Mouse (Mus musculus) erythroblast, adult 5-6 weeks (primary cell): ENCODE results near the gene Vgll1. TPM values are rescaled to one million over a fixed set of nuclear protein-coding genes. Genes with fewer than 3 reads are reported as not detected.
A peak's percentile ranks its signal among the peaks of the same experiment; 100 is the strongest.

Source experiments
- ATAC-seq: replicated peaks from 2 replicates; pipeline ENCODE4 v1.8.0; 2016; ENCODE audit warnings: moderate number of reproducible peaks, mild to moderate bottlenecking, moderate TSS enrichment, inconsistent platforms; ENCODE audit not compliant: poor library complexity, low FRiP score, severe bottlenecking
- total RNA-seq, 2 experiments: library from RNA; stranded (forward) in 1 of 2; stranded (reverse) in 1 of 2; fragments of 150-400 nt in 1 of 2; fragments of 200-764, 138-1000 nt in 1 of 2; gene quantifications; 2 replicates each; pipeline versions ENCODE4 v1.2.3 to v1.2.4; 2015 to 2017; ENCODE audit warnings: low replicate concordance in 2 of 2

Vgll1 gene
- total RNA-seq (2015; ENCODE audit: low replicate concordance) (not detected in 2 replicates), total RNA-seq (2017; ENCODE audit: low replicate concordance) (not detected in 2 replicates)

DNA sequence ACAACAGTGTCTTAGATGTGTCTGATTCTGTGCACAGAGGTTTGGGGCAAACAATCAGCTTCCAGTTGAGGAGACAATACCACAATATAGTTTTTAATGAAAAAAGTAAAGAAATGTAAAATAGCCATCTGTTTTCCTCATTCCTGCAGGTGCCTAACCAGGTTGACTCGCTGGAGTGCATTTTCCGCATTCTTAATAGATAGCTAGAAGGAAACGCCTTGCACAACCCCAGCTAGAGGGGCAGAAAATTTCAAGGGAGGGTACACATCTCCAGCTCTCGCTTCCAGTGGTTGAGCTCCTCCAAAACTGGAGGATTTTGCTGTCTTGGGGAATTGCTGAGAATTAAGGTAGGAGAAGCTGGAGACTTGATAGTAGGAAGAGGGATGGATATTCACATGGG, at the start of gene Vgll1:
Vgll1 (plus strand) TSS at position 301 of the 400 bp plus-strand sequence.
- ATAC-seq = no peak

GRCm38 (mm10) chrX:57042774-57043173, 45.1 kb upstream of the Vgll1 start, which contains the start of gene Brs3:
Brs3 (plus strand) TSS chrX:57043074.
- no peak for ATAC-seq

DNA sequence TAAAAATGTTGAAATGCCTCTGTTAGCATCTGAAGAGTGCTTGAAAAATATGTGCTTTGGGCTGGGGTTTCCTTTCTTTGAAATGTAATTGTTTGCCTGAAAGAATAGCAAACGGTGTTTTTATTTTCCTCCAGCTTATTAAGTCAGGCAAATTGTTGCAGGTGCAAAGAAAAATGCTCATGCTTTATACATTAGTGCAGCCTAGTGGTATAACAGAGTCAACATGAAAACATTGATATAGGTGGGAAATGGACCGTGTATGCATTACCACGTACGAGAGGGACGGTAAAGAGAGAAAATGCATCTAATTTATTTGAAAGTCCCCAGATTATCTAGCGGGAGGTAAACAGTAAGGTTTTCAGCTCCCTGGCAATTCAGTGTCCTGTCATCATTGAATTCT, 44.0 kb upstream of the Vgll1 start:
- ATAC-seq = no peak

DNA sequence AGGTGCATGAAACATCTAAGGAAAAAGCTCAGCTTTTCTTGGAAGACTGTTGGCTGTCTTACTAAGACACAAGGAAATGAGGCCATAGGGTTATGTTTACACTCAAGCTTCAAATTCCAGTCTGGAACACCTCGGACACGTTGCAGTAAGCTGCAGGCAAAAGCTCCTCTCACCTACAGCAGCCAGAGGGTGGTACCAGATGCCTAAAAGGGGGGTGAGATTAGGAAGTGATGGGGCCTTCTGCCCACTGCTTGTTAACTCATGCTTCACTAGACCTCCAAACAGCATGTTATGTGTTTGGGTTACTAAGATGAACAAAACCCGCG, 35.1 kb upstream of the Vgll1 start:
- peak; percentile 44 for ATAC-seq

DNA sequence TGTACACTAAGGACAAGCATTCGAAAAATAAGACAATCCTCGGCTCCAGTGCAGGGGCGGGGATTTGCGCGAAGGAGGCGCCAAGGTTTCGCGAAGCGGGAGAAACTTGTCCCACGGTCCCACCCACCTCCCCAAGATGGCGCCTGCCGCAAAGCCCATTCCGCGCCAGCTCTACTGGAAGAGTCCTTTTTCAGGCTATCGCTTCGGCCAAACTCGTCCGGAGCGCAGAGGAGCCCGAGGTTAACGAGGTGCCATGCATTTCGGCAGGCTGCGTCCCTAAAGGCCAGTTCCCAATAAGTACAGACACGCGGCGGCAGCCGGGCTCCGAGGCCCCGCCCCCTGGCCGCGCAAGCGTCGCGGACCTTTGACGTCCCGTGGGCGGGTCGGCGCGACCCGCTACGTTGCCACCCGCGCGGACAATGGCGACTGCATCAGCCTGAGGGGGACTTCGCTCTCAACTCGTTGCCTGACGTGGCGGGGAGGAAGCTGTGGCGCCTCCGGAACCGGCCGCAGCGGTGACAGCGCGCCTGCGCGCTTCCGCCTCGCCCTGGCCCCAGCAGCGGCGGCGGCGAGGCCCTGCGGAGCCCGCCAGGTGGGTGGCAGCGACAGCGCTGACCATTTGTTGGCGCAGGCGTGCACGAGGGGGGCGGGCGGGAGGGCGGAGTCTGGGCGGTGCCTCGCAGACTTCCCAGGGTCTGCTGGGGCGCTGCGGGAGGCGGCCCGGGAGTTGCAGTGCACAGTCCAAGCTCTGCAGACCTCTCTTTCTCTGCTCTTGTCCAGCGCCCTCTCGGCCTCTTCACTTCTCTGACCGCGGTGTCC, 34.5 kb upstream of the Vgll1 start, which contains the start of gene Htatsf1:
Htatsf1 (plus strand) TSS at position 410 of the 819 bp plus-strand sequence.
- peak; percentile 98 for ATAC-seq

GRCm38 (mm10) chrX:57053993-57054385, 33.9 kb upstream of the Vgll1 start:
- 0 out of 2 replicates have a peak, but pooled peaks have one; percentile 11 for ATAC-seq

GRCm38 (mm10) chrX:57081496-57081895, 6.4 kb upstream of the Vgll1 start:
- no peak for ATAC-seq

DNA sequence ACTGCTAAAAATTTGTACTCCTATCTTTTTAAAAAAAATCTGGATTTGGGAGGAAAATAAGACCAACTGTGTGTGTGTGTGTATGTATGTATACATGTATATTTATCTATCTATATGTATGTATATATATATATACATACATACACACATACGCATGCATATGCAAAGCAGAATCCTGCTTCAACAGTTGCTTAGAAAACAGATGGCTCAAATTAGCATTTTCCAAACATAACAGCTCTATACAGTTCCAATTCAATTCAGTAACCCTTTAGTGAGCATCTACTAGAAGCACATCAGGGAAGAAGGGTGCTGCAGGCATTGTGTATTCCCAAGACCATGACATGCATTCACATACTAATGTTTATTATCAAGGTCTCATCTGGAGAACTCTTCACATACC, 15.5 kb downstream of the Vgll1 start:
- no peak for ATAC-seq

DNA sequence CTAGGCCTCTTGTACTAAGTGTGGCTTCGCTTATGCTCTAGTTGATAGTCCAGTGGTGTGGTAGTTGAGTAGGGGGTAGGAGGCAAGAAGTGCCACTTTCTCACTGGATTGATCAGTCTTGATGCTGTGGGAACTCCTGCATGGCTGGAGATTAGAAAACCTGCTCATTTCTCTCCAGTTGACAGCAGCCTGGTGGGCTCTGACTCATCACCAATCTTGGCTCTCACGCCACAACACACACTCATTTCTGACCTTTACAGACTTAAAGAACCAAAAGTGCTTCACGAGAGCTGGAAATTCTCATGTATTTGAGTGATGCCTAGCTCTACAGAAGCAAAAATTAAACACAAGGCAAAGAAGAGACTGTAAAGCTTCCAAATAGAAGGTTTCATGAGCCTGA, 19.1 kb downstream of the Vgll1 start:
- ATAC-seq = no peak

GRCm38 (mm10) chrX:57118143-57118542, 30.2 kb downstream of the Vgll1 start:
- ATAC-seq = no peak

DNA sequence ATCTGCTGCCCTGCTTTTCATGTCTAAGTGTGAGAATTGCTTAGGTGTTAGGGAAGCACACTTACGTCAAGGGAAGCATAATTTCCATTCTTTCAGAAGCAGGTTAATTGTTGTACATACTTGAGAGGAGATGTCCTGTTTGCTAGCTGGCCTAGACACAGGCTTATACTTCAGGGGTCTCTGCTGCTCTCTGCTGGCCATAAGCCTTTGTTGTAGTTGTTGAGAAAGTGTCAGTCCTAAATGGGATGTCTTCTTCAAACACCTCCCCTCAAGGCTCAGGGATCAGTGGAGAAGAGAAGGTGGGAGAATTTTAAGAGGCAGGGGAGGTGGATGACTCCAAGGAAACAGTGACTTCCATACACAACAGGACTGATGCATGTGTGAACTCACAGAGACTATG, 32.9 kb downstream of the Vgll1 start:
- ATAC-seq = no peak

- ATAC-seq = no peak
Measured at GRCm38 (mm10) chrX:57130633-57131032, 42.7 kb downstream of the Vgll1 start.

DNA sequence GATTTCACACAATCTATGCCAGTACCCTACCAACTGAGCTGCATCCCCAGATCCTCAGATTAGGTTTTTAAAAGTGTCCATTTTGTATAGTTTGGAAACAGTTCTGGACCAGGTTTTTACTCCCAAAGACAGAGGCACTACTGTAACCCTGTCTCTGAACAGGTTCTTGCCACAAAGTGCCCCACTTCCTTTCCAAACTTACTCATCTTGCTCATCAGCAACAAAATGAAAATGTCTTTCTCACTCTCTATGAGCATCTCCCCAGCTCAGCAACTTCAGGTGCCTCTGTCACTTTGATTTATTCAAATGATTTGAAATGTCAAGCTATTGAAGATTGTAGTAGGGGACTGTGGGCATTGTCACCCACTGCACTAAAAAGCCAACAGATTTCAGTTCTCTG, 49.7 kb downstream of the Vgll1 start:
- no peak for ATAC-seq

DNA sequence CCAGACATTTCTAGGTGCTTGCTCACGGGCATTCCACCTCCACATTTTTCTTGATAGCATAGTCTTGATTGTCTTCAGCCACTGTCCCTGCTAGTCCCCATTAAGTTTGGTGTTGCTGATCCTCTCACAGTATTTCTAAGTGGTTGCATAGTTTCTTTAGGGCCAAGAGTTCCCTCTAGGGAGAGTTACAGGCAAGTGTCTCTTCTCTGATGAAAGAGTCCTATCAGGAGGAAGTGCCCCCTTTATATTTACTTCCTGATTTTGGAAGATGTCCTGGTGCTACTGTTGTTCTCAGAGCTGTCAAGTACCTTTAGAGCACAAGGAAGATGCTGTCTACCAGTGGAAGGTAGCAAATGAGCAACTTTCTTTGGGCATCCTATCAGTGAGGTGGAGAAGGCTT, 65.6 kb downstream of the Vgll1 start:
- no peak for ATAC-seq

Other genes starting within 250 kb of the Vgll1 start
- gene Adgrg4, start 217.9 kb upstream of the Vgll1 start, total RNA-seq (2015; ENCODE audit: low replicate concordance) = not detected in 2 replicates
- not detected in 2 replicates for gene Adgrg4, start 217.9 kb upstream of the Vgll1 start, total RNA-seq (2017; ENCODE audit: low replicate concordance)
- gene Brs3, start 45.0 kb upstream of the Vgll1 start, total RNA-seq (2015; ENCODE audit: low replicate concordance) = not detected in 2 replicates
- not detected in 2 replicates for gene Brs3, start 45.0 kb upstream of the Vgll1 start, total RNA-seq (2017; ENCODE audit: low replicate concordance)
- 11.1 and 11.3 TPM in 2 replicates for gene Htatsf1, start 34.5 kb upstream of the Vgll1 start, total RNA-seq (2015; ENCODE audit: low replicate concordance)
- 18.3 and 19.1 TPM in 2 replicates for gene Htatsf1, start 34.5 kb upstream of the Vgll1 start, total RNA-seq (2017; ENCODE audit: low replicate concordance)
- not detected in 2 replicates for gene Cd40lg, start 124.0 kb downstream of the Vgll1 start, total RNA-seq (2015; ENCODE audit: low replicate concordance)
- not detected in 2 replicates for gene Cd40lg, start 124.0 kb downstream of the Vgll1 start, total RNA-seq (2017; ENCODE audit: low replicate concordance)